ENCODE assay signal across 8 mouse cellular contexts in genomic region chr13:18868030-18868490, GRCm38 (mm10).
DNase-seq lines count a peak whose midpoint lies in the region; ATAC-seq and TF ChIP-seq lines count a peak whose summit lies in the region.

No protein-coding gene starts in this region.

- no peak for ATAC-seq in heart, embryonic 12.5 days (ENCODE audit: insufficient number of reproducible peaks, low FRiP score)
- ATAC-seq in embryonic facial prominence, embryonic 13.5 days (ENCODE audit: insufficient number of reproducible peaks, insufficient read depth, low FRiP score, low TSS enrichment, low read depth): peak; percentile 34; the same call in 1 of the 2 replicates
- peak; percentile 76 for ATAC-seq in lung, postnatal 0 days
- peak; percentile 93 for ATAC-seq in stomach, embryonic 16.5 days (ENCODE audit: insufficient read depth, low FRiP score)

- H3K4me2 ChIP-seq in heart, embryonic 12.5 days: no peak overlapping the region
- H3K4me2 ChIP-seq in embryonic facial prominence, embryonic 13.5 days: no peak overlapping the region
- no peak overlapping the region for H3K4me2 ChIP-seq in lung, postnatal 0 days (replicated peaks; ENCODE audit: low read depth, low read length)
- no peak overlapping the region for H3K4me2 ChIP-seq in stomach, embryonic 16.5 days (ENCODE audit: low read depth, low read length)

- TF ChIP-seq CTCF in kidney, adult 2 months (conservative IDR thresholded peaks at IDR 0.05; ENCODE audit: insufficient read depth, insufficient read length, low read depth, low read length): peak; percentile 72
- TF ChIP-seq CTCF in lung, postnatal 0 days (IDR thresholded peaks at IDR 0.05): peak; percentile 73
- no peak for TF ChIP-seq CTCF in thymus, adult 2 months (IDR thresholded peaks at IDR 0.05; ENCODE audit: borderline replicate concordance, control insufficient read depth, extremely low read depth, insufficient read depth, low read length, poor library complexity)

- H3K27ac ChIP-seq in heart, embryonic 12.5 days (ENCODE audit: poor library complexity, severe bottlenecking): no peak overlapping the region
- H3K27ac ChIP-seq in embryonic facial prominence, embryonic 13.5 days: no peak overlapping the region
- H3K27ac ChIP-seq in kidney, adult 2 months (ENCODE audit: insufficient read depth, low read depth, low read length): no peak overlapping the region
- no peak overlapping the region for H3K27ac ChIP-seq in lung, postnatal 0 days (ENCODE audit: low read length)
- H3K27ac ChIP-seq in stomach, embryonic 16.5 days (ENCODE audit: low read length): peak overlapping the region; percentile 72
- H3K27ac ChIP-seq in thymus, adult 2 months (ENCODE audit: control insufficient read depth, insufficient read depth, low read length): no peak overlapping the region

- no peak overlapping the region for H3K4me3 ChIP-seq in heart, embryonic 12.5 days
- no peak overlapping the region for H3K4me3 ChIP-seq in embryonic facial prominence, embryonic 13.5 days
- no peak overlapping the region for H3K4me3 ChIP-seq in kidney, adult 2 months (ENCODE audit: insufficient read depth, low read depth, low read length)
- H3K4me3 ChIP-seq in lung, postnatal 0 days (ENCODE audit: low read depth, low read length): no peak overlapping the region
- no peak overlapping the region for H3K4me3 ChIP-seq in stomach, embryonic 16.5 days (replicated peaks; ENCODE audit: low read length)
- no peak overlapping the region for H3K4me3 ChIP-seq in thymus, adult 2 months (ENCODE audit: control insufficient read depth, insufficient read depth, low read length)

- no peak for TF ChIP-seq EP300 in lung, postnatal 0 days (IDR thresholded peaks at IDR 0.05)

- peak; percentile 5 to 7 for DNase-seq in heart, postnatal 36 days
- DNase-seq in adrenal gland, adult 2 months: peak; percentile 54
- peak; percentile 74 for DNase-seq in kidney, adult 2 months
- peak; percentile 68 for DNase-seq in lung, postnatal 0 days (ENCODE audit: low spot score)
- DNase-seq in thymus, adult 2 months: no peak

- no peaks in the 10 kb centered on the region for H3K27me3 ChIP-seq in heart, embryonic 12.5 days (replicated peaks)
- no peaks in the 10 kb centered on the region for H3K27me3 ChIP-seq in embryonic facial prominence, embryonic 13.5 days
- no peaks in the 10 kb centered on the region for H3K27me3 ChIP-seq in kidney, adult 2 months (replicated peaks; ENCODE audit: control insufficient read depth, insufficient read depth, low read length)
- H3K27me3 ChIP-seq in lung, postnatal 0 days (replicated peaks; ENCODE audit: insufficient read depth, low read length): no peaks in the 10 kb centered on the region
- H3K27me3 ChIP-seq in stomach, embryonic 16.5 days (ENCODE audit: control insufficient read depth, insufficient read depth, low read length): no peaks in the 10 kb centered on the region
- H3K27me3 ChIP-seq in thymus, adult 2 months (ENCODE audit: control insufficient read depth, insufficient read depth, low read length): no peaks in the 10 kb centered on the region

- intact Hi-C loops in heart, postnatal 36 days (cut with DNase I): loop anchor here (1.0 to 2.0 kb wide), 2 partner anchors 238 to 265 kb away; no protein-coding TSS in a partner anchor

- 61% methylated on average over 5 of the region's 5 CpGs for WGBS in heart, embryonic 12.5 days
- 32% methylated on average over 5 of the region's 5 CpGs for WGBS in embryonic facial prominence, embryonic 13.5 days
- WGBS in kidney, adult 2 months: 26% methylated on average over 5 of the region's 5 CpGs
- 28% methylated on average over 5 of the region's 5 CpGs for WGBS in lung, postnatal 0 days
- WGBS in stomach, embryonic 16.5 days: 23% methylated on average over 5 of the region's 5 CpGs
- WGBS in thymus, adult 2 months: 92% methylated on average over 5 of the region's 5 CpGs

- H3K9ac ChIP-seq in heart, embryonic 12.5 days: no peak overlapping the region
- 0 out of 2 replicates have a peak overlapping the region, but pooled peaks have one; percentile 17 for H3K9ac ChIP-seq in embryonic facial prominence, embryonic 13.5 days
- no peak overlapping the region for H3K9ac ChIP-seq in lung, postnatal 0 days (replicated peaks; ENCODE audit: low read depth)
- no peak overlapping the region for H3K9ac ChIP-seq in stomach, embryonic 16.5 days (ENCODE audit: low read length)

- H3K4me1 ChIP-seq in heart, embryonic 12.5 days (replicated peaks): 0 out of 2 replicates have a peak, but pooled peaks cover 3% of the 10 kb centered on the region
- H3K4me1 ChIP-seq in embryonic facial prominence, embryonic 13.5 days: no peaks in the 10 kb centered on the region
- peaks cover 5% of the 10 kb centered on the region for H3K4me1 ChIP-seq in kidney, adult 2 months (ENCODE audit: control insufficient read depth, insufficient read depth, low read length)
- H3K4me1 ChIP-seq in lung, postnatal 0 days (ENCODE audit: insufficient read depth, low read depth, low read length): peaks cover 4% of the 10 kb centered on the region; the same call in 1 of the 2 replicates
- H3K4me1 ChIP-seq in stomach, embryonic 16.5 days (ENCODE audit: control insufficient read depth, insufficient read depth, low read length): peaks cover 11% of the 10 kb centered on the region; the same call in 1 of the 2 replicates
- H3K4me1 ChIP-seq in thymus, adult 2 months (replicated peaks; ENCODE audit: control insufficient read depth, insufficient read depth, low read length): no peaks in the 10 kb centered on the region; the same call in 1 of the 2 replicates

- peaks cover 26% of the 10 kb centered on the region for H3K36me3 ChIP-seq in heart, embryonic 12.5 days
- H3K36me3 ChIP-seq in embryonic facial prominence, embryonic 13.5 days: peaks cover 24% of the 10 kb centered on the region
- H3K36me3 ChIP-seq in kidney, adult 2 months (ENCODE audit: control insufficient read depth, insufficient read depth, low read length): 0 out of 2 replicates have a peak, but pooled peaks cover 1% of the 10 kb centered on the region
- H3K36me3 ChIP-seq in lung, postnatal 0 days (ENCODE audit: insufficient read depth, low read length): no peaks in the 10 kb centered on the region
- H3K36me3 ChIP-seq in stomach, embryonic 16.5 days (ENCODE audit: control insufficient read depth, insufficient read depth, low read length): no peaks in the 10 kb centered on the region
- no peaks in the 10 kb centered on the region; the same call in 1 of the 2 replicates for H3K36me3 ChIP-seq in thymus, adult 2 months (ENCODE audit: control insufficient read depth, insufficient read depth, low read length)

- no peak for TF ChIP-seq POLR2A in kidney, adult 2 months (IDR thresholded peaks at IDR 0.05; ENCODE audit: low read depth, low read length)
- TF ChIP-seq POLR2A in thymus, adult 2 months (IDR thresholded peaks at IDR 0.05; ENCODE audit: control insufficient read depth, extremely low read depth, insufficient read depth, low read length, poor library complexity): no peak

- no peaks in the 10 kb centered on the region for H3K9me3 ChIP-seq in heart, embryonic 12.5 days (replicated peaks)
- no peaks in the 10 kb centered on the region for H3K9me3 ChIP-seq in embryonic facial prominence, embryonic 13.5 days
- no peaks in the 10 kb centered on the region for H3K9me3 ChIP-seq in lung, postnatal 0 days (ENCODE audit: low read length)
- no peaks in the 10 kb centered on the region for H3K9me3 ChIP-seq in stomach, embryonic 16.5 days (replicated peaks; ENCODE audit: control insufficient read depth, low read length)
